Mouse (Mus musculus) cerebellum, adult 2 months (tissue): ENCODE results near the gene Atxn3.

ENCODE experiments used
- CTCF ChIP-seq: fragments of 200-500 bp; IDR thresholded peaks from 2 replicates; pipeline ENCODE4 v1.5.1; 2011; ENCODE audit warnings: low read depth, mild to moderate bottlenecking, control low read depth, low read length, moderate library complexity, borderline replicate concordance; ENCODE audit not compliant: insufficient read depth
- POLR2A ChIP-seq: fragments of 200-500 bp; IDR thresholded peaks from 2 replicates; pipeline ENCODE4 v1.6.1; 2011; ENCODE audit warnings: low read length, control low read depth, borderline replicate concordance; ENCODE audit not compliant: insufficient read depth

- no peak for TF ChIP-seq CTCF
- TF ChIP-seq POLR2A: no peak
These were observed 59.1 kb downstream of the Atxn3 start for GRCm38 (mm10) chr12:101898966-101899365.
